Mouse (Mus musculus) liver, embryonic 14.5 days (tissue): Measurements from ENCODE around the gene Rcor3. TPM values are rescaled to one million over a fixed set of nuclear protein-coding genes. Genes with fewer than 3 reads are reported as not detected.

Experiments used
- ATAC-seq: fragments of 200-750 bp; cut with Nextera tagmentation; 2 replicates; pipeline ENCODE4 v1.8.0; 2017; ENCODE audit warnings: moderate number of reproducible peaks, mild to moderate bottlenecking, moderate library complexity; ENCODE audit not compliant: insufficient read depth
- DNase-seq, 3 experiments: peaks; one replicate each; pipeline ENCODE4 v3.0.0-alpha.2; 2012 to 2013; ENCODE audit warnings: low read depth in 3 of 3, low spot score in 3 of 3
- H3K27ac ChIP-seq: fragments of 300-500 bp; sonication (generic); 2 replicates; pipeline ENCODE4 v1.5.1; 2014; ENCODE audit warnings: moderate library complexity, mild to moderate bottlenecking, control low read depth, inconsistent platforms
- H3K27me3 ChIP-seq: fragments of 300-500 bp; sonication (generic); 2 replicates; pipeline ENCODE4 v1.6.1; 2014; ENCODE audit warnings: mild to moderate bottlenecking, low read length, moderate library complexity; ENCODE audit not compliant: control insufficient read depth, insufficient read depth
- H3K36me3 ChIP-seq: fragments of 300-500 bp; sonication (generic); replicated peaks from 2 replicates; pipeline ENCODE4 v1.6.1; 2014; ENCODE audit warnings: low read depth; ENCODE audit not compliant: control insufficient read depth, insufficient read depth
- H3K4me1 ChIP-seq, 2 experiments: fragments of 200-500 bp in 1 of 2; fragments of 300-500 bp in 1 of 2; sonication (generic) in 1 of 2; replicated peaks; 2 replicates each; pipeline ENCODE4 v1.6.1; 2012 to 2014; ENCODE audit warnings: antibody characterized with exemption in 1 of 2, inconsistent platforms in 1 of 2, low read length in 1 of 2; ENCODE audit not compliant: control insufficient read depth in 2 of 2, insufficient read depth in 2 of 2
- H3K4me2 ChIP-seq: fragments of 300-500 bp; sonication (generic); 2 replicates; pipeline ENCODE4 v1.6.1; 2014; ENCODE audit warnings: low read depth, mild to moderate bottlenecking, control low read depth, moderate library complexity
- H3K4me3 ChIP-seq, 2 experiments: fragments of 200-500 bp in 1 of 2; fragments of 300-500 bp in 1 of 2; sonication (generic) in 1 of 2; 2 replicates each; pipeline ENCODE4 v1.5.1; 2012 to 2014; ENCODE audit warnings: low read depth in 2 of 2, low read length in 2 of 2, mild to moderate bottlenecking in 2 of 2, control low read depth in 1 of 2, inconsistent platforms in 1 of 2, moderate library complexity in 1 of 2; ENCODE audit not compliant: insufficient read depth in 1 of 2
- H3K9ac ChIP-seq: fragments of 300-500 bp; sonication (generic); replicated peaks from 2 replicates; pipeline ENCODE4 v1.6.1; 2014; ENCODE audit warnings: mild to moderate bottlenecking, control low read depth, moderate library complexity
- H3K9me3 ChIP-seq: fragments of 300-500 bp; sonication (generic); 2 replicates; pipeline ENCODE4 v1.6.1; 2016; ENCODE audit warnings: low read length, mixed read lengths; ENCODE audit not compliant: control insufficient read depth
- CTCF ChIP-seq: IDR thresholded peaks from 2 replicates; pipeline ENCODE4 v1.5.1; 2016; ENCODE audit warnings: antibody characterized with exemption, low read depth, control low read depth
- EP300 ChIP-seq: IDR thresholded peaks from 2 replicates; pipeline ENCODE4 v1.6.1; 2016; ENCODE audit warnings: antibody characterized with exemption, low read depth
- WGBS: fragments of 180-500 bp; shearing (Covaris S2); extraction: QIAGEN DNeasy Blood & Tissue Kit; methylation state at CpG from one replicate; pipeline ENCODE4 v1.1.7; 2014; ENCODE audit not compliant: insufficient replicate concordance; 5-methylcytosine and 5-hydroxymethylcytosine counted together
- polyA plus RNA-seq, 2 experiments: library from polyadenylated mRNA; depleted of rRNA in 1 of 2; stranded (reverse) in 1 of 2; unstranded in 1 of 2; fragments of >200 nt; fragmentation: Nextera tagmentation in 1 of 2; extraction: Ambion mirVana in 1 of 2; gene quantifications; 2 replicates each; pipeline versions ENCODE4 v1.2.1 to v1.2.3; 2012 to 2014

The Rcor3 gene
- polyA plus RNA-seq, 2 experiments = 6.9 to 9.1 TPM

DNA sequence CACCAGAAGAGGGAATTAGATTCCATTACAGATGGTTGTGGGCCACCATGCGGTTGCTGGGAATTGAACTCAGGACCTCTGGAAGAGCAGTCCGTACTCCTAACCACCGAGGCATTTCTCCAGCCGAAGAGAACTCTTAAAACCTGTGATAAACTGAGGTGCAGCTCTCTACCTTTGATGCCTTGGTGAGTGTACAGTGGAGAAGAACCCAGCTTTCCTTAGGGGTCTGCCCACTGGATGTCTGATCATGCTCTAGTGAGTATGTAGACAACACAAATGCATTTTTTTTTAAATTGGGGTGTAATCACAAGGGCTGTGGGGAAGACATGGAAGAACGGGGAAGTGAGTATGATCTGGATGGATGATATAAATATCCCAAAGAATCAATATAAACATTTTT, 42.2 kb downstream of the Rcor3 start:
- H3K4me1 ChIP-seq = peaks cover 11% of the 10 kb centered on the region in 2 experiments
- no peak overlapping the region for H3K4me3 ChIP-seq
- no peak for TF ChIP-seq CTCF
- no peak for TF ChIP-seq EP300
- DNase-seq (no peak), ATAC-seq (no peak)
- H3K36me3 ChIP-seq = peaks cover 4% of the 10 kb centered on the region
- H3K9ac ChIP-seq = no peak overlapping the region
- H3K4me2 ChIP-seq = no peak overlapping the region
- no peak overlapping the region for H3K27ac ChIP-seq
- H3K9me3 ChIP-seq = no peaks in the 10 kb centered on the region
- 68% methylated on average over 5 of the region's 5 CpGs for WGBS
- no peaks in the 10 kb centered on the region for H3K27me3 ChIP-seq

GRCm38 (mm10) chr1:192094451-192095170, 43.3 kb downstream of the Rcor3 start:
- Histone ChIP-seq H3K27me3 (no peaks in the 10 kb centered on the region), H3K36me3 (peaks cover 2% of the 10 kb centered on the region; the same call in 1 of the 2 replicates), H3K9ac (no peak overlapping the region), H3K27ac (no peak overlapping the region), H3K4me2 (no peak overlapping the region), H3K9me3 (no peaks in the 10 kb centered on the region), H3K4me3 (no peak overlapping the region), H3K4me1 (peaks cover 16 to 18% of the 10 kb centered on the region in 2 experiments)
- DNase-seq = peak; percentile 53 to 55 (median 55)
- no peak for TF ChIP-seq EP300
- TF ChIP-seq CTCF = peak; percentile 84
- WGBS = 50% methylated on average over 13 of the region's 13 CpGs
- no peak for ATAC-seq

DNA sequence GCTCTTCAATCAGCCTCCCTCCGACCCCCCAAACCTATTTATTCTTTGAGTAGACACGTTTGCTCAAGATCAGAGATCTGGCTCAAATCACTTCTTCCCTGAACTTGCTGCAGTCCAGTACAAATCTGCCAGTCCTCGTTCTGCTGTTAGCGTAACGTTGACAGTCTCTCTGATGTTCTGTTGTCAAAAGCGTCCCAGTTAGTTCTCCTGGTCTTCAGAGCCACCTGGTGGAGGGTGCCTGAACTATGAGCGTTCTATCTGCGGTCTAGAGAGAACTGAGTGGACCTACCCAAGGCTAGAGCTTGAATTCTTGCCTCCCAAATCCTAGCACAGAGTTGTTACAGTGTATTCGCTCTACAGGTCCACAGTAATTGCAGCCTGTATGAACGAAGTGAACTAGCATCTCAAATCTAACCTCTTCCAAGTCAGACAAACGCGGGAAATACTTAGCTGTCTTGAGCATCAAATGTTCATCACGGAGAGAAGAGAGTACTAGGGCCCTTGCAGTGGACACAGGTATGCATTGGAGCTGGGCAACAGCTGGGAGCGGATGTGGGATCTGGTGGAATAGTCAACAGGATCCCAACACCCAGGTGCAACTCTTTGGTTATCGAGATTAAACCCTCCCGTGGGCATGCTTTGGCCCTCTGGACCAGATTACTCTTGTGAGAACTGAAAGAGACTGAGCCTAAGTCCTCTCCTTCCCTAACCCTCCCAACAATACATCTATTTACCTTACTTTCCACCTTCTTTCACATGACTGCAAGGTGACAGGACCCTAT, 44.8 kb downstream of the Rcor3 start:
- Histone ChIP-seq H3K9me3 (no peaks in the 10 kb centered on the region), H3K4me1 (peaks cover 16 to 18% of the 10 kb centered on the region in 2 experiments), H3K27me3 (no peaks in the 10 kb centered on the region), H3K4me2 (peak overlapping the region; percentile 94), H3K27ac (peak overlapping the region; percentile 32; the same call in 1 of the 2 replicates), H3K4me3 (peak overlapping the region; percentile 54 to 67), H3K36me3 (no peaks in the 10 kb centered on the region), H3K9ac (peak overlapping the region; percentile 53)
- ATAC-seq (peak; percentile 78), DNase-seq (peak; percentile 70 to 82 (median 73))
- peak; percentile 93 for TF ChIP-seq CTCF
- TF ChIP-seq EP300 = no peak
- 28% methylated on average over 16 of the region's 16 CpGs for WGBS

- H3K4me2 ChIP-seq = peak within 1 kb of the TSS; percentile 94
- peak within 1 kb of the TSS; percentile 67 to 80 for H3K4me3 ChIP-seq
- no peaks in the 10 kb centered on the region for H3K36me3 ChIP-seq
- TF ChIP-seq EP300 = no peak
- TF ChIP-seq CTCF = no peak; the same call in none of the 2 replicates
- peak within 1 kb of the TSS; percentile 32 for H3K27ac ChIP-seq
- WGBS = under 1% methylated on average over 63 of the region's 63 CpGs
- peak; percentile 90 to 91 (median 91) for DNase-seq
- no peaks in the 10 kb centered on the region for H3K27me3 ChIP-seq
- ATAC-seq = peak; percentile 98
- no peaks in the 10 kb centered on the region for H3K9me3 ChIP-seq
- peaks cover 16 to 18% of the 10 kb centered on the region in 2 experiments for H3K4me1 ChIP-seq
- peak within 1 kb of the TSS; percentile 66 for H3K9ac ChIP-seq
Measured at GRCm38 (mm10) chr1:192091806-192092772, 45.8 kb downstream of the Rcor3 start, which contains the start of gene Traf5. Gene Traf5, minus strand, starts transcription at chr1:192092559.
